ENCODE assay signal across 9 mouse cellular contexts in the genomic region with DNA sequence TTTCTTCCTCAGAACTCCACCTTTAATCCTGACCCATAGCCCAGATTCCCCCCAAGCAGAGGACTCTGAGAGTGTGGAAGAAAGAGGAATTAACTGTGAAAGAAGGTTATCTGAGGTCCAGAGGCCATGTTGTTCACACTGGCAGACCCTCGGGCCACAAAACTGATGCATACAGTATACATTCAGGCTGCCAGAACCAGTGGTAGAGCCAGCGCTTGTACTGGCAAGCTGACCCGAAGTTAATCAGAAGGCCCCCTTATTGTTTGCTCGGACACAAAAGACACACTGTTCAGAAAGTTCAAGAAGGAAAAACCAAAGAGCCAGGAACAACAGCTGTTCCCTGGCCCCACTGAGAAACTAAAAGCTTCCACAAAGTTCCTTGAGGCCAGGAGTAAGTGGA.
A peak's percentile ranks its signal among the peaks of the same experiment; 100 is the strongest.
DNase-seq lines count a peak whose midpoint lies in the region; ATAC-seq lines count a peak whose summit lies in the region.
"Had no signal": no experiment of that assay in that cellular context is flagged by ENCODE, and none has a peak within 500 bp of the region (broad histone marks: within the 10 kb centered on the region; RNA-seq: fewer than 3 reads in every experiment).

No protein-coding gene starts in this region.

- no peaks in the 10 kb centered on the region for H3K9me3 ChIP-seq in kidney, embryonic 15.5 days (replicated peaks)
- no peaks in the 10 kb centered on the region for H3K9me3 ChIP-seq in embryonic facial prominence, embryonic 12.5 days
- H3K9me3 ChIP-seq in hindbrain, embryonic 10.5 days: no peaks in the 10 kb centered on the region
- H3K9me3 ChIP-seq in midbrain, embryonic 16.5 days (replicated peaks; ENCODE audit: control insufficient read depth, low read length, poor library complexity, severe bottlenecking): no peaks in the 10 kb centered on the region

- H3K9ac ChIP-seq in kidney, embryonic 15.5 days: no peak overlapping the region
- no peak overlapping the region; the same call in 1 of the 2 replicates for H3K9ac ChIP-seq in embryonic facial prominence, embryonic 12.5 days
- no peak overlapping the region for H3K9ac ChIP-seq in midbrain, embryonic 16.5 days (ENCODE audit: low read depth, low read length)

- no peak overlapping the region for H3K4me3 ChIP-seq in kidney, embryonic 15.5 days (replicated peaks)
- H3K4me3 ChIP-seq in embryonic facial prominence, embryonic 12.5 days: peak overlapping the region; percentile 32; the same call in 1 of the 2 replicates
- H3K4me3 ChIP-seq in hindbrain, embryonic 10.5 days: peak overlapping the region; percentile 48
- H3K4me3 ChIP-seq in midbrain, embryonic 16.5 days (ENCODE audit: low read depth, low read length): peak overlapping the region; percentile 2; the same call in 1 of the 2 replicates

- no peak for DNase-seq in kidney, postnatal 10 days
- DNase-seq in hindbrain, embryonic 10.5 days (ENCODE audit: low spot score): peak; percentile 22
- DNase-seq in layer of hippocampus, postnatal 10 days (ENCODE audit: low spot score in 2 of 2): no peak
- DNase-seq in yolk sac, embryonic 10.5 days (ENCODE audit: low spot score): no peak
- DNase-seq in B cell, adult 2 months: no peak

- no peaks in the 10 kb centered on the region for H3K36me3 ChIP-seq in kidney, embryonic 15.5 days
- no peaks in the 10 kb centered on the region for H3K36me3 ChIP-seq in embryonic facial prominence, embryonic 12.5 days
- H3K36me3 ChIP-seq in hindbrain, embryonic 10.5 days: no peaks in the 10 kb centered on the region
- no peaks in the 10 kb centered on the region for H3K36me3 ChIP-seq in midbrain, embryonic 16.5 days (ENCODE audit: control insufficient read depth, insufficient read depth, low read length)

- H3K4me1 ChIP-seq in kidney, embryonic 15.5 days: peaks cover 50% of the 10 kb centered on the region
- peaks cover 51% of the 10 kb centered on the region for H3K4me1 ChIP-seq in embryonic facial prominence, embryonic 12.5 days
- H3K4me1 ChIP-seq in hindbrain, embryonic 10.5 days (replicated peaks): peaks cover 80% of the 10 kb centered on the region
- H3K4me1 ChIP-seq in midbrain, embryonic 16.5 days (ENCODE audit: control insufficient read depth, insufficient read depth, low read length): peaks cover 33% of the 10 kb centered on the region

- no peak for ATAC-seq in kidney, embryonic 15.5 days (replicated peaks; ENCODE audit: low FRiP score)
- ATAC-seq in embryonic facial prominence, embryonic 12.5 days (ENCODE audit: insufficient number of reproducible peaks, insufficient read depth, low FRiP score, low TSS enrichment): no peak
- ATAC-seq in midbrain, embryonic 16.5 days: no peak
- ATAC-seq: inflammation-experienced regulatory T-cells, adult 6 months had no signal

- whole genome bisulfite sequencing in kidney, embryonic 15.5 days: 68% methylated on average over 4 of the region's 4 CpGs
- WGBS in embryonic facial prominence, embryonic 12.5 days: 20% methylated on average over 4 of the region's 4 CpGs
- 23% methylated on average over 4 of the region's 4 CpGs for WGBS in hindbrain, embryonic 10.5 days
- WGBS in midbrain, embryonic 16.5 days: 9% methylated on average over 4 of the region's 4 CpGs

- peak overlapping the region; percentile 93; the same call in 1 of the 2 replicates for H3K27ac ChIP-seq in kidney, embryonic 15.5 days
- H3K27ac ChIP-seq in embryonic facial prominence, embryonic 12.5 days: peak overlapping the region; percentile 83
- H3K27ac ChIP-seq in hindbrain, embryonic 10.5 days: peak overlapping the region; percentile 88
- H3K27ac ChIP-seq in midbrain, embryonic 16.5 days (ENCODE audit: low read length): no peak overlapping the region

- peak overlapping the region; percentile 65 for H3K4me2 ChIP-seq in kidney, embryonic 15.5 days
- peak overlapping the region; percentile 59 for H3K4me2 ChIP-seq in embryonic facial prominence, embryonic 12.5 days (replicated peaks)
- H3K4me2 ChIP-seq in midbrain, embryonic 16.5 days (ENCODE audit: low read length): peak overlapping the region; percentile 82

- H3K27me3 ChIP-seq in kidney, embryonic 15.5 days: no peaks in the 10 kb centered on the region
- no peaks in the 10 kb centered on the region for H3K27me3 ChIP-seq in embryonic facial prominence, embryonic 12.5 days
- H3K27me3 ChIP-seq in hindbrain, embryonic 10.5 days (ENCODE audit: insufficient read depth, poor library complexity, severe bottlenecking): no peaks in the 10 kb centered on the region
- H3K27me3 ChIP-seq in midbrain, embryonic 16.5 days (ENCODE audit: control insufficient read depth, insufficient read depth, low read depth, low read length): no peaks in the 10 kb centered on the region
